Mouse (Mus musculus) natural killer cell, adult 2 months (primary cell): ENCODE measurements around the gene Cyb561d2.
A peak's percentile ranks its signal among the peaks of the same experiment; 100 is the strongest.
"Not testable (repeated sequence)": the region's sequence is repeated elsewhere in the genome, so short reads cannot be mapped to it uniquely, and the experiment has no call there.

Experiments used
- DNase-seq, 2 experiments: peaks; one replicate each; pipeline ENCODE4 v3.0.0; 2022; ENCODE audit warnings: low spot score in 2 of 2

Gene Cyb561d2

DNA sequence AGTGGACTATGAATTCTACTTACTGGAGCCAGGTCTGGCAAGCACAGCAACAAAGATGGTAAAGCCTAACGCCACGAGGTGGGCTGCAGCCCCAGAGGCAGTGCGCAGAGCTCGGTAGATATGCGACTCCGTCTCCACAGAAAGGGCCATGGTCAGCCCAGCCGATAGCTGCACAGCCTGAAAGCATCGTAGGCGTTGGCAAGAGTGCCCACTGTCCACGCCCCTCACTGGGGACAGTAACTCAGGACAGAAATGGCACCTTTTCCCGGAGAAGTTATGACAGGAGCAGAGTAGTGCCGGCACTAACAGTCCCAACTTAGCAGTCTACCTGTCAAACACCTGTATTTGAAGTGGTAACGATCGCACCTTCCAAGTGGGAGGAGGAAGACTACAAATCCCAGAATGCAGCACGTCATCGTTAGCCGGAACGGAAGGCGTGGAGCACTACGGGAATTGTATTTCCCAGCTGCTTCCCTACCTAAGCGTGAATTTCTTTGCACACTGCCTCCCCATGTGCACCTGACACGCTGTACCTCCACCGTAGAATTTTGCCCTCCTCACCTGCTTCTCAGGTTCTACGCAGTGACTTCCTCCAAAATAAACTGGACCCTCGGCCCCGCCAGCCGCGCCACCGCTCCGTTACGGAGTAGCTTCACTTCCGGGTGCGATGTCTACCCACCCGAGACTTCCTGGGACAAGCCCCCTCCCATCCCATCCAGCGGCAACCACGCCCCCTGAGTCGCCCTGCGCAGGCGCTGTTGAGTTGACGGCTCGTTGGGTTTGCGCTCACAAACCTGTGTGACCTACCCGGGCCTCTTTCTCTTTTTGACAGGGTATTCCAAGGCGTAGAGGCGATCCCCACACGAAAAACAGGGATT lies at the start of gene Cyb561d2, which contains the start of gene Nprl2:
Gene Cyb561d2 (minus strand): TSS at position 720 of the 878 bp plus-strand sequence.
Gene Nprl2 (plus strand): TSS at position 753 of the 878 bp plus-strand sequence.
- peak; percentile 90 to 93 for DNase-seq

DNA sequence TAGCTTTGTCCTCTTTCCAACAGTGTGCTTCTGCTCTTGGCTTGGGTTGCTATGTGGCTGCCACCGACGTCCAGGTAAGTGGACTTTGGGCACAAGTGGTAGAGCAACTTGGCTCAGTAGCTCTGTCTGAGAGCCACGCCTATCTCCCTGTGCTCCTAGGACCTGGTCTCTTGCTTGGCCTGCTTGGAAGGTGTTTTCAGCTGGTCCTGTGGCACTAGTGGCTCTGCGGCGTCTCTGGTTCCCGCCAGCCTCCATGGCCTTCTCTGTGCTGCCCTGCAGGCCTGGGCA lies 48.7 kb upstream of the Cyb561d2 start:
- DNase-seq = no peak

DNA sequence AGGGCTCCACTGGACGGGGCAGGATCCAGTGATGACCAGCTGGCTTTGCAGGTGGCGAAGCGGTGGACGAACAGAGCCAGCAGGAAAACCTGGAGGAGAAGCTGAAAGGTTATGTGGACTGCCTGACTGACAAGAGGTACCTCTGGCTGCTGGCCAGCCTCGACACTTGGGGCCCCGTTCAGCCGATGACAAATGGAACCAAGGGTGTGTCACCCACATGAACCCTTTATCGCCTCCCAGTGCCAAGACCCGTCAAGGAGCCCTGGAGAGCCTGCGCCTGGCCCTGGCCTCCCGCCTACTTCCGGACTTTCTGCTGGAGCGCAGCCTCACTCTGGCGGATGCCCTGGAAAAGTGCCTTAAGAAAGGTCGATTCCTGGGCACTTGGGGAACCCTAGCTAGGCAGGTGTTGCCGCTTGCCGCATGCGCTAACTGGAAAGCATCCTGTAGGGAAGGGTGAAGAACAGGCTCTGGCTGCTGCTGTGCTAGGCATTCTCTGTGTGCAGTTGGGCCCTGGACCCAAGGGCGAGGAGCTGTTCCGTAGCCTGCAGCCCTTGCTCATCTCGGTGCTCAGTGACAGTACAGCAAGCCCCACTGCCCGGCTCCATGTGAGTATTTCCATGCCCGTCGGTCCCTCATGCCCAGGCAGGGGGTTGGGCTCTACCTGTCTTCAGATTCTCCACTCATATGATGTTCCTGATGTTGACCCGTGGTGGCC lies 48.2 kb upstream of the Cyb561d2 start:
- no peak for DNase-seq

DNA sequence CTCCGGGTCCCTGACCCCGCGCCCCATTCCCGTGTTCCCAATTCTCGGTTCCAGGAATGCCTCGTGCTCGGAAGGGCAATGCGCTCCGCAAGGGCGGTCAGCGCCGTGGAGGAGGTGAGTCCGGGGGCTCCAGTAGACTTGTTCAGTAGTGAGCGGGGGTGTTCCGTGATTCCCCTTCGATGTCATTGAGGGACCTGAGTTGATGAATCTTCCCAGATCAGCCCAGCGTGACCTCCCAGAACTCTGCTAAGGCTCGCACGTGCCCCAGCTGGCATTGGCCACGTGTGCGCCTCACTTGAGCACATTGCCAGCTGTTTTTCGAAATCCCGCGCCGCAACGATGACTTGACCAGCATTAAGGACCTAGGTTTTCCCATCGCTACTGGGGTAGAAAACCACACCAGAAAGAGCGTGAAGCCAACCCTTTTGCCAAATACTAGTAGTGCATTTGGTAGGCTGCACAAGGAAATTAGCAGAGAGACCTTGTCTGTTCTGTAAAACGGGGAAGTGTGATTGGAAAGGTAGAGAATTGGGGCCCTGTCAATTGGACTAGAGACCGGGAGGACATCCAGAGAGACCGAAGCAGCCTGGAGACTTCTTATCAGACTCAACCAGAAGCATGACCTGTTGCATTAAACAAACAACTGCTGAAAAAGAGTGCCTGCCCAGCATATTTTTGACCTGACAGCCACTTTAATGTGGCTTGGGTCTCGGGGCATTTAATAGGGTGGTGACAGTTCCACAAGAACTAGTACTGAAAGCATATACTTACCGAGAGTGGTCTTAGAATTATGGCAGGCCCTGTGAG lies 46.0 kb upstream of the Cyb561d2 start:
- no peak for DNase-seq

DNA sequence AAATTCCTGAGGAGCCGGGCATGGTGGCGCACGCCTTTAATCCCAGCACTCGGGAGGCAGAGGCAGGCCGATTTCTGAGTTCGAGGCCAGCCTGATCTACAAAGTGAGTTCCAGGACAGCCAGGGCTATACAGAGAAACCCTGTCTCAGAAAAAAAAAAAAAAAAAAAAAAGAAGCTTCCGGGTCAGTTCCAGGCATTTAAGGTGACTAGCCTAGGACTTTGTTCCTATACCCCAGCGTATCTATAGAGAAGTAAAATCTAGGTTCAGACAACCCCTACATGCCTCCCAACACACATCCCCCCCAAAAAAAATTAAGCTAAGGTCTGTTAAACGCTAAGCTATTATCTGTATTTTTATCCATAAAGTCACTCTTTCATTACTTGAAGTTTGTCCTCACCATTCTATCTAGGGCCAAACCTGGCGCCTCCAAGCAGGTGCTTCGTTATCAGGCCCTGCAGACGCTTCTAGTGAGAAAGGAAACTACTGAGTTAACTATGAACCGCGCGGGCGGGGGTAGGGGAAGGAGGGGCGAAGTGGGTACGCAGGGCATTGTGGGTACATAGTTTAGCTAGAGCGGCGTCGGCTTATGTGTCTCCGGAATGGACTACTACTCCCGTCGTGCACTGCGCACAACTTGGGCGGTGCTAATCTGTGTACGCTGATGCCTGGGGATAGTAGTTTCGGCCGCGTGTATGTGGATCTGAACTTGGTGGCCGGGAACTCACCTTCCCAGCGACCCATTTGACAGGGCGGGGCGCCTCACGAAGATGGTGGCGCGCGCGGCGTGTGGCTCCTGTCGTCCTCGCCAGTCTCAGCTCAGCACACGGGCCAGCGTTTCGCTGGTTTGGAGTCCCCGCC lies 45.2 kb upstream of the Cyb561d2 start, which contains the start of gene Ifrd2:
Gene Ifrd2 (plus strand): TSS at position 669 of the 859 bp plus-strand sequence.
- peak; percentile 97 to 98 for DNase-seq

DNA sequence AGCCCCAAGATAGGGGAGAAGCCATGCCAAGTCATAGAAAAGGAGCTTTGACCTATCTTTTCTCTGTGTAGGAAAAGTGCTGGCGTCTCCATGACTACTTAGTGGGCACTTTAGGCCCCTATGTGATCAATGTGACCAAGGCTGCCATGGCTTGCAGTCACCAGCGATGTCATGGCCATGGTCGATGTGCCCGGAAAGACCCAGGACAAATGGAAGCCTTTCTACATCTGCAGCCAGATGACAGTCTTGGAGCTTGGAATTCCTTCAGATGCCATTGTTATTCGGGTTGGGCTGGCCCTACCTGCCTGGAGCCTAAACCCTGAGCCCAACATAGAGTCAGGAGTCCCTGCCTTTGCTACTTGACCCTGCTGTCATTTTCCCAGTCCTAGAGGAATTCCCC lies 44.5 kb upstream of the Cyb561d2 start:
- DNase-seq = no peak

DNA sequence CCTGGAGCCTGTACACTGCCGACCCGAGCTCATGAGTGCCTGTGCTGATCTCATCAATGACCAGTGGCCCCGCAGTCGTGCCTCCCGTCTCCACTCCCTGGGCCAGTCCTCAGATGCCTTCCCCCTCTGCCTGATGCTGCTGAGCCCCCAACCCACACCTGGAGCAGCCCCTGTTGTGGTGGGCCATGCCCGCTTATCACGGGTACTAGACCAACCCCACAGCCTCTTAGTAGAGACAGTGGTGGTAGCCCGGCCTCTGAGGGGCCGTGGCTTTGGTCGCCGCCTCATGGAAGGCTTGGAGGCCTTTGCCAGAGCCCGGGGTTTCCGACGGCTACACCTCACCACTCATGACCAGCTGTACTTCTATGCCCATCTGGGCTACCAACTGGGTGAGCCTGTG lies 41.2 kb upstream of the Cyb561d2 start:
- DNase-seq = no peak

DNA sequence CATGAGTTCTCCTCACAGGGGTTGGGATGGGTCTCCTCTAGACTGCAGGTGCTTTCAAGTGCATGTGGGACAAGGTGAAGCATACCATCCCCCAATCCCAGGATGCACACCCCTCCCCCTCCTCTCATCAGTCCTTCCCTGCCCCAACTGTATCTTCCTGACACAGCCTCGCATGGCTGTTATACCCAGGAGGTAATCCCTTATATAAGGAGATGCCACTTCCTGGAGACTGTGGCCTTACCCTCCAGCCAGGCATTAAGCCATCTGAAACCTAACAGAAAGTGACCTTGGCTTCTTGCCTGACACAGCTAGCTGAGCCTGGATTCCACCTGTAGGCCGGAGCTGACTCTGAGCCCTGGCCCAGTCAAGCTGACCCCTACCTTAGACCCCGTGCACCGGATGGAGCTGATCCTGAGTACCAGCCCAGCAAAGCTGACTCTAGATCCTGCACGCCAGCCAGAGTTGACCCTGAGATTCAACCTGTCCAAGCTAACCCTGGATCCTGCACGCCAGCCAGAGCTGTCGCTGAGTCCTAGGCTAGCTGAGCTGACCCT lies 40.6 kb upstream of the Cyb561d2 start:
- no peak for DNase-seq

DNA sequence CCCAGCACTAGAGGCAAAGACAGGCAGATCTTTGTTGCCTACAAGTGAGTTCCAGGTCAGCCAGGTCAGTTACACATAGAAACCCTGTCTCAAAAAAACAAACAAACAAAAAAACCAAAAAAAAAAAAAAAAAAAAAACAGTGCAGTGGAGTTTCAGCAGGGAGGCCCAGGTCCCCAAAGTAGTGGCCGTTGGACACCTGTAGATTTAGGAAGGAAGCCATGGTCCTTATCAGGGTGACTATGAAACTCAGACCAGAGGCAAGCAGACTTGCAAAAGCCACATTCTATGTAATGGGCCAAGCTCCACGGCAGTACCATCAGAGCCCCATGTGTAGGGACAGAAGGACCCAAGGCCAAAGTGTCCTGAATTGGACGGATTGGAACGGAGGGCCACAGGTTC lies 39.6 kb upstream of the Cyb561d2 start:
- no peak for DNase-seq

DNA sequence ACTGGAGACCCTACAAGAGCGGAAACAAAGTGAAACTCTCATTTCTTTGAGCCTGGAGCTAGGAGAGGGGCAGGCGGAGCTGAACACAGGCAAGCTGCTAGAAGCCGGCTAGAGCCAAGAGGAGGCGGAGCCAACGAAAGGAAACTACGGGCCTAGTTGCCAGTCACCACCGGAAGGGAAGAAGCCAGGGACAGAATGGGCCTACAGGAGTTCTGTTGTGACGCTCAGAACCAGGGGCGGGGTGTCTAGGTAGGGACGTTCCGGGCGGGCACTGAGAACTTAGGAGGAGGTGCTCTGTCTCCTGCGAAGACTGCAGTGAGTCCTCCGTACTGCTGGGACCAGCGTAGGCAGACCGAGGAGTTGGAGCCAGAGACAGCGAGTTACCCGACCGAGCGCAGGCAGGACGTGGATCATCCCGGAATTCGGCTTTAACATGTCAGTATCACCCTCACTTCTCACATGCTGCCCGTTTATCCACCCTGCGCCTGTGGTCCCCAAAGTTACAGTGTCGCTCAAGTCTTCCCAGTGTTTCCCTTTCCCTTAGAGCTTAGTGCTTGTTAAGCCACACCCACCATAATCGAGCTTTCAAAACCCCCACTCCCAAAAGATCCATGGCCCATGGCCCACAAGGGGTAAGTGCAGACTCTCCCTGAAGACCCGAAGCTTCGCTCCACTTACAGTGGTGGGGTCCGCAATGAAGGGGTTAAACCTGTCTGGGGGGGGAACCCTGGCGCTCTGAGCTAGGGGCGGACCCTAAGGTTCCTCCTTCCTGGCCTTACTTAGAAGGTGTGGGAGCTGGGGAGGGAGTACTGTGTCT lies 38.7 kb upstream of the Cyb561d2 start, which contains the start of gene Hyal3:
Gene Hyal3 (plus strand): TSS at position 318 of the 817 bp plus-strand sequence.
- peak; percentile 73 to 82 for DNase-seq

DNA sequence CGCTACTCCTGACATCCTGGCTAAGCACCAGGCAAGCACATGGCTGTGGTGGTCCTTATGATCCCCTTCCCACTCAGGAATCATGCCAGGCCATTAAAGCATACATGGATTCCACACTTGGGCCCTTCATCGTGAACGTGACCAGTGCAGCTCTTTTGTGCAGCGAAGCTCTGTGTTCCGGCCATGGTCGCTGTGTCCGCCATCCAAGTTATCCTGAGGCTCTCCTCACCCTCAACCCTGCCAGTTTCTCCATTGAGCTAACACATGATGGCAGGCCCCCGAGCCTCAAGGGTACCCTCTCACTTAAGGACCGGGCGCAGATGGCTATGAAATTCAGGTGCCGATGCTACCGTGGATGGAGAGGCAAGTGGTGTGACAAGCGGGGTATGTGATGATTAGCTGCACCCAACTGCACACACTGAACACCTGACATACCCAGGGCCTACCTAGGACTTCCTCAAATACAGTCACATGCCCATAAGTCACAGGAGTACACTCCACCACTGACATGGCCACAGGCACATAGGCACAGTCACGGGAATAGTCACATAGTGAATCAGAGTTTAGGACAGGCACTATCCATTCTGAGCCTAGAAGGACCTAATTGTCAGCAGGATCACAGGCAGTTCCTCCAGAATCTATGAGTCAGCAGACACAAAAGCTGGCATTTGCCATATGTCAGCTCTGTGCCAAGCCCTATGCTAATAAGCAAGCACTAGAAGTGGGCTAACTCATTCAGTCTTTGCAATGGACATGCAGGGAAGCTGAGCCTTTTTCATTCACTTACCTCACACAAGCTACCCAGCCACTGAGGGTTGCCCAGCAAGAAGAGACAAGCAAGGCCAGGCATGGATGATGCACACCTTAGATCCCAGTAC lies 37.3 kb upstream of the Cyb561d2 start:
- DNase-seq = peak in 1 of 2 experiments; percentile 47

DNA sequence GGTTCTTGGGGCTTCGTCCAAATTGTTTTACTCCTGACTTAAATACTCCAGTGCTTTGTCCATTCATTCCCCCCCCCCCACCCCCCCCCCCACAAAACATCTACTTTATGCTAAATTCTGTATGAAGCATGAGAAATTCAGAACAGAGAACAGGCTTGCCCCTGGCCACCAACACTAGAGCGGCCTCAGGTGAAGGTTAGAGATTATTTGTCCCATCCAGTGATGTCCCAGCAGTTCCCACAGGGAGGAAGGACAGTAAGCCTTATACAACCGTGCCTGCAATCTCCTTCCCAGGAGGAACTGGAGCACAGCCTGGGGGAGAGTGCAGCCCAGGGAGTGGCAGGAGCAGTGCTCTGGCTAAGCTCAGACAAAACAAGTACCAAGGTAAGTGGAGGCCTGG lies 36.6 kb upstream of the Cyb561d2 start, which contains the start of gene Naa80:
Gene Naa80 (plus strand): TSS at position 301 of the 400 bp plus-strand sequence.
- no peak for DNase-seq

DNA sequence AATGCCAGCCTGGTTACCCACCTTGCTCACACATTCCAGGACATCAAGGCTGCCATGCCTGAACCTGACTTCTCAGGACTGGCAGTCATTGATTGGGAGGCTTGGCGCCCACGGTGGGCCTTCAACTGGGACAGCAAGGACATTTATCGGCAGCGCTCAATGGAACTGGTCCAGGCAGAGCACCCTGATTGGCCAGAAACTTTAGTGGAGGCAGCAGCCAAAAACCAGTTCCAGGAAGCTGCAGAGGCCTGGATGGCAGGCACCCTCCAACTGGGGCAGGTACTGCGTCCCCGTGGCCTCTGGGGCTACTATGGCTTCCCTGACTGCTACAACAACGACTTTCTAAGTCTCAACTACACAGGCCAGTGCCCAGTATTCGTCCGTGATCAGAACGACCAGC lies 35.9 kb upstream of the Cyb561d2 start:
- no peak for DNase-seq

DNA sequence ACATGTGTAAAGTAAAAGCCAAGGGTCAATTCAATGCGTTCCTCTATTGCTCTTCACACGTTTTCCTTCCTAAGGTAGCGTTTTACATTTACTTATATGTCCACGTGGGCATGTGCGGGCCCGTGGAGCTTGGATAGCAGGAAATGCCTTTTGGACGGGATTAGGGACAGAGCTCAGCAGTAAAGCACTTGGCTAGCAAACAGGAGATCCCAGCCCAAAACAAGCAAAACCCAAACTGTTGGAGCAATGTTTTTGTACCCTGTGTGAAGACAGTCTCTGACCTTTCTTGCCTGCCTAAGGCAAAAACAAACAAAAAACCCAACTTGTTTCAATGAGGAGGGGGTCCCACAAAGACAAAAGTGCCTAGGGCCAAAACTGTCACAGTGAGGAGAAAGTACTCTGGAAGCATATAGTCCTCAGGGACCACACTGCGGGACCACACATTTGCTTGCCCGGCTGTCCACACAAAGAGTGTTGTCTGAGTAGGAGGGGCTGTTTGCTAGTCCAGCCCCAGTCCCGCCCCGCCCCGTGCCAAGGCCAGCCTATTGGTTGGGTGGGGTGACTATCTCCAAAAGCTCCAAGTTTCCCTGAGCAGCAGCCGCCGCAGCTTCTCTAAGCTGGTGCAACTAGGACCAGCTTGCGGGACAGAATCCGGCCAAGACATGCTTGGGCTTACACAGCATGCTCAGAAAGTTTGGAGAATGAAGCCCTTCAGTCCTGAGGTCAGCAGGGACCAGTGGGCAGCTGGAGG lies 34.5 kb upstream of the Cyb561d2 start, which contains the start of gene Hyal1:
Gene Hyal1 (plus strand): TSS at position 571 of the 751 bp plus-strand sequence.
- no peak for DNase-seq

DNA sequence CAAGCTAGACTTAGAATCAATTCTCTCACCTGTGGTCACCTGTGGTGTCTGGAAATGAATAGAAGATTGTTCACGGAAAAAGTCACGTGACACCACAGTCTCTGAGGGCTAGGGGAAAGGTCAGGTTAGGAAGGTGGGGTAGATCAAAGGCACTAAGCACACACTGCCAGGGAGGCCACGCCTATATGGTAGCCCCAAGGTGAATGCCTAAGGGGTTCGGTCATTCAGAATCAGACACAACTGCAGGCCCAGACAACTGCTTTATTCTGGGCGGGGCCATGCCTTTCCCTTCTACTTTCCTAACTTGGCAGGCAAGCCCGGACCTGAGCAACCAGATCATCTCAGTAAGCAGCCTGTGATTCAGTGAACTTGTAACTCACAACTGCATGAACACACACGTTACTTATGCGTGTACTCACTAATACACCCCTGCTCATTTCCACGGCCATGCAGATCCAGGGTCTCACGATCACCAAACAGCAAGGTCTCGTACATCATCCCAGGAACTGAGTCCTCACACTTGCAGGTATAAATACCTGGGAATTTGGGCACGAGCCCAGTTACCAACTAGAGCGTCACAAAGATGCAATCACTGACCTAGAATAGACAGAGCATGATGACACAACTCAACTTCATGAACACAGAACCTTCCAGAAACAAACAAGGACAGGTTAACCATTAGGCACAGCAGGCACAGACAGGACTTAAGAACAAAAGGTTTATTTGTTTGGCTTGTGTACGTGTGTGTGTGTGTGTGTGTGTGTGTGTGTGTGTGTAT lies 33.8 kb upstream of the Cyb561d2 start:
- DNase-seq = no peak

DNA sequence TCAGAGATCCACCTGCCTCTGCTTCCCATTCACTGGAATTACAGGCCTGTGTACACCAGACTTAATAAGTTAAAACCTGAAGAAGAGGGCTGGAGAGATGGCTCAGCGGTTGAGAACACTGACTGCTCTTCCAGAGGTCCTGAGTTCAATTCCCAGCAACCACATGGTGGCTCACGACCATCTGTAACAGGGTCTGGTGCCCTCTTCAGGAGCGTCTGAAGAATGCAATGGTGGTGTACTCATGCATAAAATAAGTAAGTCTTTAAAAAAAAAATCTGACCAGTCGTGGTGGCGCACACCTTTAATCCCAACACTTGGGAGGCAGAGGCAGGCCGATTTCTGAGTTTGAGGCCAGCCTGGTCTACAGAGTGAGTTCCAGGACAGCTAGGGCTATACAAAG lies 31.8 kb upstream of the Cyb561d2 start:
- DNase-seq = not testable (repeated sequence)

DNA sequence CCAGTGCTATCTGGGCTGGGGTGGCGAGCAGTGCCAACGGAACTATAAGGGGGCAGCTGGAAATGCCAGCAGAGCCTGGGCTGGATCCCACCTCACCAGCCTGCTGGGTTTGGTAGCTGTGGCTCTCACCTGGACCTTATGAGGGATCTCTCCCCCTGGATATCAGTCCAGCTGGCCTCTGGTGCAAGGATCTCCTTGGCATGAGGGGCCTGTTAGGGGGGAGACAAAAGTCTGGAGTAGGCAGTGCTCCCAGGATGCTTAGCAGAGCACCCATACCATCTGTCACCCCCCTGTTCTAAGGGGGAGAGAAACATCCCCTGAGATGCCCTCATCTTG lies 30.3 kb upstream of the Cyb561d2 start:
- no peak for DNase-seq
